Mouse (Mus musculus) stomach, embryonic 14.5 days (tissue): ENCODE data around the gene Arl16. TPM values are rescaled to one million over a fixed set of nuclear protein-coding genes. Genes with fewer than 3 reads are reported as not detected.

Experiments
- ATAC-seq: fragments of 200-750 bp; cut with Nextera tagmentation; 2 replicates; pipeline ENCODE4 v1.8.0; 2017; ENCODE audit warnings: low read depth, moderate TSS enrichment; ENCODE audit not compliant: insufficient number of reproducible peaks, insufficient read depth, low FRiP score
- H3K27ac ChIP-seq: fragments of 300-500 bp; sonication (generic); 2 replicates; pipeline ENCODE4 v1.5.1; 2014; ENCODE audit warnings: mild to moderate bottlenecking, low read length, moderate library complexity, mixed read lengths
- H3K27me3 ChIP-seq: fragments of 300-500 bp; sonication (generic); 2 replicates; pipeline ENCODE4 v1.6.1; 2014; ENCODE audit warnings: low read length, control low read depth, mixed read lengths; ENCODE audit not compliant: control insufficient read depth, insufficient read depth
- H3K36me3 ChIP-seq: fragments of 300-500 bp; sonication (generic); 2 replicates; pipeline ENCODE4 v1.6.1; 2014; ENCODE audit warnings: mild to moderate bottlenecking, control low read depth, low read length, moderate library complexity, mixed read lengths; ENCODE audit not compliant: control insufficient read depth, insufficient read depth
- H3K4me1 ChIP-seq: fragments of 300-500 bp; sonication (generic); 2 replicates; pipeline ENCODE4 v1.6.1; 2014; ENCODE audit warnings: low read length, control low read depth, mixed read lengths; ENCODE audit not compliant: control insufficient read depth, insufficient read depth
- H3K4me2 ChIP-seq: fragments of 300-500 bp; sonication (generic); replicated peaks from 2 replicates; pipeline ENCODE4 v1.6.1; 2014; ENCODE audit warnings: low read depth, low read length, control low read depth
- H3K4me3 ChIP-seq: fragments of 300-500 bp; sonication (generic); 2 replicates; pipeline ENCODE4 v1.5.1; 2014; ENCODE audit warnings: low read depth, low read length, control low read depth
- H3K9ac ChIP-seq: fragments of 300-500 bp; sonication (generic); replicated peaks from 2 replicates; pipeline ENCODE4 v1.6.1; 2014; ENCODE audit warnings: low read depth, mild to moderate bottlenecking, control low read depth, low read length, moderate library complexity, mixed read lengths
- H3K9me3 ChIP-seq: fragments of 300-500 bp; sonication (generic); 2 replicates; pipeline ENCODE4 v1.6.1; 2016; ENCODE audit warnings: low read depth, low read length, control low read depth; ENCODE audit not compliant: control insufficient read depth
- WGBS: fragments of 180-500 bp; shearing (Covaris S2); extraction: QIAGEN DNeasy Blood & Tissue Kit; methylation state at CpG from one replicate; pipeline ENCODE4 v1.1.7; 2014; 5-methylcytosine and 5-hydroxymethylcytosine counted together
- polyA plus RNA-seq: library from polyadenylated mRNA; unstranded; fragments of >200 nt; fragmentation: Nextera tagmentation; extraction: Ambion mirVana; gene quantifications from 2 replicates; pipeline ENCODE4 v1.2.1, GENCODE M21; 2014

The Arl16 gene
- polyA plus RNA-seq, 1 experiment from 2014 or later, result 43.3 TPM

GRCm38 (mm10) chr11:120497436-120497835 lies 30.0 kb upstream of the Arl16 start:
- Histone ChIP-seq H3K9me3 (no peaks in the 10 kb centered on the region), H3K4me2 (no peak overlapping the region), H3K4me3 (no peak overlapping the region), H3K9ac (no peak overlapping the region), H3K4me1 (peaks cover 10% of the 10 kb centered on the region), H3K27me3 (no peaks in the 10 kb centered on the region), H3K27ac (no peak overlapping the region), H3K36me3 (peaks cover 38% of the 10 kb centered on the region)
- WGBS, result 90% methylated on average over 3 of the region's 3 CpGs
- ATAC-seq, result no peak

- WGBS, result 75% methylated on average over 3 of the region's 3 CpGs
- Histone ChIP-seq H3K36me3 (peaks cover 47% of the 10 kb centered on the region), H3K4me2 (peak overlapping the region; percentile 91; the same call in 1 of the 2 replicates), H3K9me3 (no peaks in the 10 kb centered on the region), H3K4me3 (no peak overlapping the region), H3K4me1 (peaks cover 22% of the 10 kb centered on the region), H3K27me3 (no peaks in the 10 kb centered on the region), H3K27ac (no peak overlapping the region), H3K9ac (no peak overlapping the region)
- no peak for ATAC-seq
These were observed 26.5 kb upstream of the Arl16 start for GRCm38 (mm10) chr11:120493911-120494310.

GRCm38 (mm10) chr11:120493351-120493750 lies 25.9 kb upstream of the Arl16 start:
- 44% methylated on average over 3 of the region's 3 CpGs for WGBS
- Histone ChIP-seq H3K27me3 (no peaks in the 10 kb centered on the region), H3K4me2 (peak overlapping the region; percentile 91), H3K9ac (no peak overlapping the region), H3K36me3 (peaks cover 47% of the 10 kb centered on the region), H3K4me3 (peak overlapping the region; percentile 91), H3K27ac (no peak overlapping the region; the same call in 1 of the 2 replicates), H3K9me3 (no peaks in the 10 kb centered on the region), H3K4me1 (peaks cover 22% of the 10 kb centered on the region)
- ATAC-seq, result no peak

GRCm38 (mm10) chr11:120492878-120493203 lies 25.4 kb upstream of the Arl16 start:
- Histone ChIP-seq H3K4me3 (peak overlapping the region; percentile 91), H3K4me1 (peaks cover 22% of the 10 kb centered on the region), H3K27ac (peak overlapping the region; percentile 83; the same call in 1 of the 2 replicates), H3K9ac (no peak overlapping the region), H3K4me2 (peak overlapping the region; percentile 91), H3K9me3 (no peaks in the 10 kb centered on the region), H3K27me3 (no peaks in the 10 kb centered on the region), H3K36me3 (peaks cover 49% of the 10 kb centered on the region)
- no peak for ATAC-seq
- WGBS, result 26% methylated on average over 3 of the region's 3 CpGs

- H3K4me3 ChIP-seq, result peak overlapping the region; percentile 91
- H3K9ac ChIP-seq, result peak overlapping the region; percentile 78
- peak; percentile 14; the same call in 1 of the 2 replicates for ATAC-seq
- H3K27ac ChIP-seq, result peak overlapping the region; percentile 83
- peaks cover 22% of the 10 kb centered on the region for H3K4me1 ChIP-seq
- no peaks in the 10 kb centered on the region for H3K27me3 ChIP-seq
- peaks cover 55% of the 10 kb centered on the region for H3K36me3 ChIP-seq
- WGBS, result under 1% methylated on average over 47 of the region's 48 CpGs
- H3K9me3 ChIP-seq, result no peaks in the 10 kb centered on the region
- peak overlapping the region; percentile 91 for H3K4me2 ChIP-seq
These were observed 24.8 kb upstream of the Arl16 start for GRCm38 (mm10) chr11:120492024-120492877.

- H3K9ac ChIP-seq, result peak within 1 kb of the TSS; percentile 78
- peaks cover 55% of the 10 kb centered on the region for H3K36me3 ChIP-seq
- peak within 1 kb of the TSS; percentile 91 for H3K4me3 ChIP-seq
- H3K9me3 ChIP-seq, result no peaks in the 10 kb centered on the region
- H3K4me2 ChIP-seq, result peak within 1 kb of the TSS; percentile 91
- peak within 1 kb of the TSS; percentile 83 for H3K27ac ChIP-seq
- peaks cover 22% of the 10 kb centered on the region for H3K4me1 ChIP-seq
- peak; percentile 88 for ATAC-seq
- under 1% methylated on average over 35 of the region's 35 CpGs for WGBS
- H3K27me3 ChIP-seq, result no peaks in the 10 kb centered on the region
These were observed 24.1 kb upstream of the Arl16 start, which contains the start of gene Slc25a10 for GRCm38 (mm10) chr11:120491317-120492023. Gene Slc25a10, plus strand, starts transcription at chr11:120491840.

- Histone ChIP-seq H3K27ac (peak overlapping the region; percentile 83; the same call in 1 of the 2 replicates), H3K9me3 (no peaks in the 10 kb centered on the region), H3K9ac (no peak overlapping the region), H3K4me2 (peak overlapping the region; percentile 91; the same call in 1 of the 2 replicates), H3K36me3 (peaks cover 47% of the 10 kb centered on the region), H3K4me1 (peaks cover 27% of the 10 kb centered on the region), H3K27me3 (no peaks in the 10 kb centered on the region), H3K4me3 (no peak overlapping the region)
- 35% methylated on average over 4 of the region's 4 CpGs for WGBS
- ATAC-seq, result no peak
These were observed 23.1 kb upstream of the Arl16 start for GRCm38 (mm10) chr11:120490291-120491046.
